Mouse (Mus musculus): ENCODE measurements around the gene Gucy2c. TPM values are rescaled to one million over a fixed set of nuclear protein-coding genes. Genes with fewer than 3 reads are reported as not detected.

The Gucy2c gene
- total RNA-seq, 4 experiments from 2014 or later, result 0.09 TPM; not detected in 3

DNA sequence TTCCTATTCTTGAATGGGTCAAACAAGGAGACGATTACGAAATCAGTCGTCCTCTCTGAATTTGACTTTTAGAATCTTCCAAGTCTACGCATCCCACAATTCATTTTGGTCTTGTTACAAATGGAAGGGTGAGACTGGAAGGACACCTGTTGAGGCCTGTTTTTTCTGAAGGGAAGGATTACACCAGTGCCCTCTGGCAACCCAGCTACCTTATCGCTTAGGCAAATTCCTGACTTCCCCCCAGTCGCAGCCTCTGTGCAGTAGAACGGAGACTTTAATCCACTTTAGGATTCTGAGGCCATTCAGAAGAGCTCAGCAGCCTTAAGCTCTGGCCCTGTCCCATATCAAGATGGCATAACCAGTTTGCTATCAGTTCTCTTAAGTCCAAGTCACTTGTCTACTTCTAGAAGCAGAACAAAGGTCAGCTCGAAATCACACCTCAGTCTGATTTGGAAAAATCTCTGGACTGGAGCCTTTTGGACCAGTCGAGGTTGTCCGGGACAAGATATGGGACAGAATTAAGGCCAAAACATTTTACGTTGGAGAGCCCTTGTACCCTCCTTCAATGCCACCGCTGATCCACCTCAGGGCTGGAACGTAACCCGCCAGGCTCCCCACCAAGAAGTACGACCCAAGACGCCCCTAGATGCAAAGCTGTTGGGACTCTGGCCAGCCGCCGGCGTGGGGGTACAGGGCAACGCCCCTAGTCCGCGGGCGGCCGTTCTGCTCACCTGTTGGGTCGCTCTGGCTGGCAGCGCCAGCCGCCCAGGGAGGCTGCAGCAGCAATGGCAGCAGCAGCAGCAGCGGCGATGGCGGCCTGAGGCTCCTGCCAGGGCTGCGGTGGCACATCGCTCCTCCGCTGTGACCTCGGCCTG, 120.5 kb downstream of the Gucy2c start:
- DNase-seq, result no peak

DNA sequence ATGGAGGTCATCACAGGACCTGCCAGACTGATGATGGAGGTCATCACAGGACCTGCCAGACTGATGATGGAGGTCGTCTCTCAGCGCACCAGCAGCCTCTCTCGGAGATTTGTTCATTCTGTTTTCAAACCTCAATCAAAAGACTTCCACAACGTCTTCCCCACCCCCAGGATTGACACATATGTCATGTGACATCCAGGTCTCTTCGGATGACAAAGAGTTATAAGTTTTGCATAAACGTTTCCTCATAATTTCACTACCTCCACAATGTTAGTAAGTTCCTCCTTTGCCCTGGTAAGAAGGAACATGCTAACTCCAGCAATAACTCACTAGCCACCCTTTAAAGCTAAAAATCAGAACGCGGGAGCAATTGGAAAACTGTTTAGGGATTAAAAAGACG, 122.3 kb downstream of the Gucy2c start:
- DNase-seq, result no peak

DNA sequence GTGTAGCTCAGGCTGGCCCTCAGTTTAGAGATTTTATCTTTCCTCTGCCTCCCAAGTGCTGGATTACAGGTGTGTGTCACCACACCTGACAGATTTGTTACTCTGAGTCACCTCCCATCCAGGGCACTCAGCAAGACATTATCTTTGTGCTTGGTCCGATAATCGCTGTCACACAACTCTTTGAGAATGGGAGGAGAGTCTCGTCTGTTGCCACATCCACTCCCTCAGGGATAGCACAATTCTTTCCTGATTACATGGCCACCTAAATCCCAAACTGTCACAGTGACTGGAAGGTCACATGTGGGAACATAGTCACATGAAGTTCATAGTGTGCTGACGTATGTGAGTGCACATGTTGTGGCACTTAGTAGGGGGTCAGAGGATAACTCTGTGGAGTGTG, 123.3 kb downstream of the Gucy2c start:
- no peak for DNase-seq

DNA sequence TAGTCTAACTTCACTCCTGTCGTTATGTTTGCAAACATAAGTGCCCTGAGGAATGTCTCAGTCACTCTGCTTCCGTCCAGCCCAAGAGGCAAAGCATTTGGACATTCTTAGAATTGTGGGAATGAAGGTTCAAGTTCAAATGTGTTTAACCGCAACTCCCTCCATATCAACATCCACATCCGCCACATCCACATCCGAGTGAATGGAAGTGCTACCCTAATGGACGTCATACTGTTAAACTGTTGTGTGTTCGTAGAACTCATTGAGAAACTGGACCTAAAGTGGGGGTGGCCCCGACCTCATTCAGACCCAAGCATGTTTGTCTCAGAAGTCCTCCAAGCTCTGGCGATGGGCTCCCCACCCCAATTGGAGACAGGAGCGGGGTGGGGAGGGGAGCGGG, 125.8 kb downstream of the Gucy2c start:
- DNase-seq, result no peak

DNA sequence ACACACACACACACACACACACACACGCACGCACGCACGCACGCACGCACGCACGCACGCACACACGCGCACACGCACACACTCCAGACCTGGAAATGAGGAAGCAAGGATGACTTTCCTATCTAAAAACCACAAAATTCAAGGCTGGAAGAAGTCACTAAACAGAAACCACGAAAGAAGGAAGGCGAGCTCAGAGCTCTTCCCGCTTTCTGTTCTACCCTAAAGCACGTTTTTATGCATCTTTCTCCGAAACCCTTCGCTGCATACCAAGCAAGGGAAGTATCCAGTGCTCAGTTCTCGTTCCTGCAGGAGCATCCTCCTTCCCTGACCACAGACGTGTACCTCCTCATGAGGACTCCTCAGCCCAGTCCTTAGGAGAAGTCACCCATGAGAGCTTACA, 127.1 kb downstream of the Gucy2c start:
- DNase-seq, result no peak

DNA sequence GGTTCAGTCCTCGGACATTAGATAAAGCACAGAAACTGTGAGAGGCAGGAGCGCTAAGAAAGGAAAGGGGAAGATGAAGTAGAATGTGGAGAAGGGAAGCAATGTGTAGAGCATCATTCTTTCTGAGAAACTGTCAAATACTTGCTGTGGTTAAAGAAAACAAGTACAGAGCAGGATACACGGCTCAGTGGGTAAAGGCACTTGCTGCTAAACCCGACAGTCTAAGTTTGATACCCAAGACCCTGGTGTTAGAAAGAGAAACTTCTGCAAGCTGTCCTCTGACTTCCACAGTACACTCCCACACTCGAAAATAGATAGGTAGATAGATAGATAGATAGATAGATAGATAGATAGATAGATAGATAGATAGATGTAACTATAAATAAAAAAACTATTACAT, 128.2 kb downstream of the Gucy2c start:
- no peak for DNase-seq

DNA sequence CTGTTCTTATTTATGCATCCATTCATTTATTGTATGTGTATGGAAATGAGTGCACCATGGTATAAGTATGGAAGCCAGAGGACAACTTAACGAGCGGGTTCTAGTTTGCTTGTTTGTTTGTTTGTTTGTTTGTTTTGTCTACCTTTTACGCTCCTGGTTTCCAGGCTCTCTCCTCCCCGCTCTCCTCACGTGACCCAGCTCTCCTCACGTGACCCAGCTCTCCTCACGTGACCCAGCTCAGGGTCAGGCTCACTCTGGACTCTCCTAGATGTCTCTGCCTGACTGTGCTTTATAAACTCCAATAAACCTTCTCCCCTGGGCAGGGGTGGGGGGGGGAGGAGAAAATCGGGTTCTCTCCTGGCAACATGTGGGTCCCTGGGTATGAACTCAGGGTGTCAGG, 130.9 kb downstream of the Gucy2c start:
- no peak for DNase-seq

DNA sequence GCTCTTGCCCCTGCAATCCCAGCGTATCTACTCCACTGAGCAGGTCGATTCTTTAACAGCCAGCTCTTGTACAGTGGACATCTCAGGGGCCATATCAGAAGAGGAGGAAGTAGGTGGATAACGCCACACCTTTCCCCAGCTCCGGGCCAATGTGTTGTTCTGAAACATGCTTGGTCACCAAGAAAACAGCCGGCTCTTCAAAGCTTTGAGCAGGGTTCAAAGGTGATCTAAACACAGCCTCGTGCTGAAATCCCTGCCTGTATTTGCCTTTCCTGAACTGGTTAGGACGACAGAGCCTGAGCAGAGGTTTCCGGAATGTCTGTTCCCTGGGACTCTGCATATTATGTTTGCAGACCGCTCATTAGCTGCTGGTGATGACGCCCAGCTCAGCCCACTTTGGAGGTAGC, 134.1 kb downstream of the Gucy2c start:
- no peak for DNase-seq

Small RNAs within 50 kb of the gene (microRNA-seq; reads per million reads assigned to microRNA genes)
- 0 reads per million in 2 experiments for gene Gm44364

Other genes with a start within 250 kb of the Gucy2c start
- 10 to 100 TPM in 3 of 4 experiments, 1 to 10 TPM in 1; 7.6 to 20.9 (median 15.8) TPM for gene Plbd1, start 119.8 kb downstream of the Gucy2c start, total RNA-seq (2022)
- 10 to 100 TPM; 11.5 to 15.1 (median 12.4) TPM for gene Hist4h4, start 22.6 kb upstream of the Gucy2c start, total RNA-seq (2022)
- 100 to 1,000 TPM in 3 of 4 experiments, 10 to 100 TPM in 1; 81.8 to 292 (median 145) TPM for gene H2afj, start 26.5 kb upstream of the Gucy2c start, total RNA-seq (2022)
- gene BC049715, start 45.9 kb upstream of the Gucy2c start, total RNA-seq (2022), result 1 to 10 TPM in 1 of 4 experiments, under 1 TPM in 3; 0.51 to 1.3 (median 0.97) TPM
- 100 to 1,000 TPM in 1 of 4 experiments, 10 to 100 TPM in 3; 75.0 to 108 (median 79.2) TPM for gene Wbp11, start 46.5 kb upstream of the Gucy2c start, total RNA-seq (2022)
- gene Smco3, start 53.7 kb upstream of the Gucy2c start, total RNA-seq (2022), result under 1 TPM in 2 of 4 experiments, not detected in 2; 0.23 to 0.28 TPM
- 1 to 10 TPM; 5.3 to 7.9 (median 7.2) TPM for gene Art4, start 76.0 kb upstream of the Gucy2c start, total RNA-seq (2022)
- 100 to 1,000 TPM; 174 to 284 (median 210) TPM for gene Mgp, start 94.1 kb upstream of the Gucy2c start, total RNA-seq (2022)
- under 1 TPM in 1 of 4 experiments, not detected in 3; 0.28 TPM for gene Erp27, start 140.4 kb upstream of the Gucy2c start, total RNA-seq (2022)
- under 1 TPM in 1 of 4 experiments, not detected in 3; 0.14 TPM for gene Pde6h, start 142.1 kb upstream of the Gucy2c start, total RNA-seq (2022)
- gene Arhgdib, start 160.1 kb upstream of the Gucy2c start, total RNA-seq (2022), result 10 to 100 TPM; 20.7 to 30.5 (median 28.0) TPM